Mouse (Mus musculus) liver, embryonic 14.5 days (tissue): ENCODE measurements at regions not wholly inside any gene's neighbourhood (a gene's known extent, or its start where the extent isn't known, plus 50 kb on each side); places are given as distances from the start of the nearest gene placed in this dataset.

ENCODE experiments used
- CTCF ChIP-seq: IDR thresholded peaks from 2 replicates; pipeline ENCODE4 v1.5.1; 2016; ENCODE audit warnings: antibody characterized with exemption, low read depth, control low read depth
- EP300 ChIP-seq: IDR thresholded peaks from 2 replicates; pipeline ENCODE4 v1.6.1; 2016; ENCODE audit warnings: antibody characterized with exemption, low read depth

DNA sequence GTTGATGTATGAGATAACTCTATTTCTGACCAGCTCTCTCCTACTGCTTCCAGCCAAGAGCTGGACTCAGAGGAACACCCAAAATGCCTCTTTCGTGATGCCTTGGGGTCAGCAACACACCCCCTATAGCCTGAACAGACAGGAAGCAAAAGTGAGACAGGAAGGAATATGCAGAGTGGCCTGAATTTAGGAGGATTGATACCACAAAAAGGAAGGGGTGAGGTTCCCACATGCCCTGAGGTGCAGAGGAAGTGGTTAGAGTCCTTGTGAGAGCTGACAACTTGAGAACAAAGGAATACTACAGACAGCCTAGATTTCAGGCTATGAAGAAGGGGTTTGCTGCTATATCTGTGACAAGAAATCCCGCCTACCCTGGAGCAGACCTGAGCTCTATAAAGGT is 129.6 kb upstream of the Rps6ka3 start:
- TF ChIP-seq CTCF (no peak), EP300 (no peak)
